Mouse (Mus musculus) heart, adult 2 months (tissue): ENCODE data around the gene Ralgps1.

Experiments used
- CTCF ChIP-seq: fragments of 200-600 bp; IDR thresholded peaks from 2 replicates; pipeline ENCODE4 v1.8.1; 2022; ENCODE audit warnings: antibody characterized with exemption, mild to moderate bottlenecking, moderate library complexity
- EP300 ChIP-seq: fragments of 200-500 bp; IDR thresholded peaks from 2 replicates; pipeline ENCODE4 v1.6.1; 2011; ENCODE audit warnings: low read depth, low read length, control low read depth; ENCODE audit not compliant: insufficient read depth
- POLR2A ChIP-seq: fragments of 200-500 bp; IDR thresholded peaks from 2 replicates; pipeline ENCODE4 v1.6.1; 2011; ENCODE audit warnings: mild to moderate bottlenecking, low read depth, low read length, control low read depth; ENCODE audit not compliant: insufficient read depth

DNA sequence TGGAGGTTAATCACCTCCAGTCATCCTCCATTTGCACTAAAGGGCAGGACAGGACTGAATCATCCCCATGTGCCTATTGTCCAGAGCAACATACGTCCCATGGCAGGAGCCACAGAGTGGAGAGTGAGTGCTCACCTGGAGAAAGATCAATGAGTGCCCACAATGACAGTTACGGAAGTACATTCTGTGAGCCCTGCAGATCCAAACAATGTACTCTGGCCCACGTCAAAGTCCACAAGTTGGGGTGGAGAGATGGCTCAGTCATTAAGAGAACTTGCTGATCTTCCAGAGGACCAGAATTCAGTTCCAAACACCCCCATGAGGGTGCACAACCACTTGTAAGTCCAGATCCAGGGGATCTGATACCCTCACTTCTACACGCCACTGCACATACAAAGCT is 7.4 kb downstream of the Ralgps1 start:
- TF ChIP-seq POLR2A (no peak), CTCF (no peak), EP300 (no peak)
